Mouse (Mus musculus): ENCODE data around the gene Ttll5. TPM values are rescaled to one million over a fixed set of nuclear protein-coding genes. Genes with fewer than 3 reads are reported as not detected.

Ttll5 gene
- total RNA-seq, 2 experiments from 2014 or later, result 23.2 to 23.6 TPM

DNA sequence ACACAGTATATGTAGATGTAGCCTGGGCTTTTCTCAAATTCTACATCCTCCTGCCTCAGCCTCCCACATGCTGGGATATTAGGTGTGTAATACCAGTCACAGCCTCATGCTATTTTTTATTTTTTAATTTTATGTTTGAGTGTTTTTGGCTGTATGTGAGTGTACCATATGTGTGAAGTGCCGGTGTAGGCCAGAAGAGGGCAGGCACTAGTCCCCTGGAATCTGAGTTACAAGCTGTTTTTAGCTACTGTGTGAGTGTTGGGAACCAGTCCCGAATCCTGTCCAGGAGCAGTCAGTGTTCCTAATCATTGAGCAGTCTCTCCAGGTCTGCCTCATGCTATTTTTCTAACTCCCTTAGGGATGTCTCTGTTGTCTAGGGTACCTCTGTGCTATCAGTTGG, 13.3 kb downstream of the Ttll5 start:
- DNase-seq (ENCODE audit: low spot score in 2 of 2), result no peak

DNA sequence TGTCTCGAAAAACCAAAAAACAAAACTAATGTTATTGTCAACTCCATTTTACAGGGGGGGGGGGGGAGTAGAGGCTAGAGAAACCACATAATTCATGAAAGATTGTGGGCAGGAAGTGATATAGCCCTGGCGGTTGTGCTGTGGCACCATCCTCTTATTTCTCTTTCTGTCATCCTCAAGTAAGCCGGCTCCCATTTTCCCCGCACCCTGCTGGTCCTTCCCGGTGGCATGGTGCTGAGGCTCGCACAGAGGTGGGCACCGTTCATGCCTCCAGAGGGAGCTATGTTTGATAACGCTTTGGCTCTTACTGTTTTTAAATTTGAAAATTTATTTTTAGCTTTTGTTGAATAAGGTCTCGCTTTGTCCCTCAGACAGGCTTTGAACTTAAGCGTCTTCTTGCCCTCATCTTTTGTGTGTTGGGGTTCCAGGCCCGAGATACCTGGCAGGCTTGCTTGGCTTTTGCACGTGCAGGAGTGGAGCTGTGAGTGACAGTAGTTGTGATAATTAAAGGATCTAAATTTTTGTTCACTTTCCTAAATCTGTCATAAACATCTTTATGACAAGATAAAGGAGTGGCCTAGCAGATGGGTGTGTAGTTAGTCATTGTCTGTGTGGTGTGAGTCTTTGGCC, 15.0 kb downstream of the Ttll5 start:
- no peak for DNase-seq (ENCODE audit: low spot score in 2 of 2)

DNA sequence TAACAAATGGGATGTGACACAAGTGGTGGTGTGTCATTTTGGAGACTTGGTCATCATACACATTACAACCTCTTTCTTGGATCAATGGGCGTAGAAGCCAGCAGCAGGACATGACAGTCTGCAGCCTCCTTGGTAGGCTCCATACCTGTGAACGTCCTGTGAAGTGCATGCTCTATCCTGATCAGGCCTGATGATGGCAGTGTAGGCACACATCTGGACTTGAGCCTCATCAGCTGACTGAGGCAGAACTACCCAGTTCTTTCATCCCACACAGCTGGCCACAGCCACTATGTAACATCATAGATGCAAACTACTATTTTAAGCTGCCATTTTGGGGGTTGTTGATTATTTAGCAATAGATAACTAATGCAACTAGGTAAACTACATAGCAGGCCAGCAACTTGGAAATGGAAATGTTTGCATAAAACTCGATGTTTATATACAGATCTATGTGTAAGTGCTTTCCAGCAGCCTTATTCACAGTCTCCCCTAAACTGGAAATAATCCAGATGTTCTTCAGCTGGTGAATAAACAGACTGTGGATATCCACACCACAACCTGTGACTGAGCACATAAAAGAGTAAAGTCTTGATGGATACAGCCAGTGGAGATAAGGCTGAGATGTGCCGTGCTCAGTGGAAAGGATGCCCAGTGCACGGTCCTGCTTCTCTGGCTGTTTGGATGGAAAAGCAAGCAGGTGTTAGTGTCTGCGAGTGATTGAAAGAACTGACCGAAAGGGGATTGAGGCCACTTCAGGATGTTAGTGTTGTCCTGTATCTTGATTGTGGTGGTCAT, 23.9 kb downstream of the Ttll5 start:
- no peak for DNase-seq (ENCODE audit: low spot score in 2 of 2)

DNA sequence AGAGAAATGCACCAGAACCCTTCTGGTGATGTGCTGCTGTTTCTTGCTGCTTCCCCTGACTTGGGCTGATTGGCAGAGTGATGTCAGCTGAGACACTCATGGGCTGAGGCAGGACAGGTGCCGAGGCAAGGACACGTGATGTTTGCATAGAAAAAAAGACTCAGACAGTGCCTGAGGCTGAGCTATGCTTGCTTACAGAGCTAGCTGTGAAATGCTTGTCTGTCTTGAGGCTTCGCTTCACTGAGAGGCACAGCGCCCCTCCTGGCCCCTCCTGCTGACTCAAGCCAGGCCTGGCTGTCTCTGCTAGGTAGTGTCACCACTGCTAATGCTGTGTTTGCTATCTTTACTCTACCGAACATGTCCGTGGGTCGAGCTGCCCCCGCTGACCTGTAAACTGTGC, 26.2 kb downstream of the Ttll5 start:
- DNase-seq (ENCODE audit: low spot score in 2 of 2), result no peak

DNA sequence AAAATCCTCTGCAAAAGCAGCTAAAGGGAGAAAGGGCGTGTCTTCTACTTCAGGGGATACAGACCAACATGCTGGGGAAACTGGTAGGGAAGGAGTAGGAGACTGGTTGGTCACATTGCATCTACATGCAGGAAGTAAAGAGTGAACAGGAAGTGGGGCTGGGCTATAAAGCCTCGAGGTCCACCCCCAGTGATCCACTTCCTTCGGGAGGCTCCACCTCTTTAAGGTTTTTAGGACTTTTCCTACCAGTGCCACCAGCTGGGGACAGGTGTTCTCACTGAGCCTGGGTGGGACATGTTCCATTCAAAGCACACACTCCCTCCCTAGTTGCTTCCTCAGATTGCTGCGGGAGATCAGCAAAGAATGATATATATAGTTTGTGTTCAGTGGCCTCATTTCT, 29.4 kb downstream of the Ttll5 start:
- DNase-seq (ENCODE audit: low spot score in 2 of 2), result no peak

DNA sequence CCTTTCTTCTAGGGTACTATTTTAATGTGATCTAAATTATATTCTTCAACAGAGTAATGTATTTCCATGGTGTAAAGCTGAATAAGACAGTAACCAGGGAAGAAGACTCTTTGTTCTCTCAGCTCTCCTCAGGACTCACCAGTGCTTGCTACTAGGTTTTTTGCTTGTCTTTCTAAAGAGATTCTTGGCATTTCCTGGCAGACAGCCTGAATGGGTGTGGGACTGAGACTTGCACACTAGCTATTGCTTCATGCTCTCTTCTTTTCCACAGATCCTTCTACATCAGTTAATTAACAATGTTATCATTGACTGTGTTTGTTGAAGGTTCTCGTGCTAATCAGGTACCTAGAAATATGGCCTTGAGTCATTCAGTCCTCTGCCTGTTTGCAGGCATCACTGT, 29.8 kb downstream of the Ttll5 start:
- no peak for DNase-seq (ENCODE audit: low spot score in 2 of 2)

DNA sequence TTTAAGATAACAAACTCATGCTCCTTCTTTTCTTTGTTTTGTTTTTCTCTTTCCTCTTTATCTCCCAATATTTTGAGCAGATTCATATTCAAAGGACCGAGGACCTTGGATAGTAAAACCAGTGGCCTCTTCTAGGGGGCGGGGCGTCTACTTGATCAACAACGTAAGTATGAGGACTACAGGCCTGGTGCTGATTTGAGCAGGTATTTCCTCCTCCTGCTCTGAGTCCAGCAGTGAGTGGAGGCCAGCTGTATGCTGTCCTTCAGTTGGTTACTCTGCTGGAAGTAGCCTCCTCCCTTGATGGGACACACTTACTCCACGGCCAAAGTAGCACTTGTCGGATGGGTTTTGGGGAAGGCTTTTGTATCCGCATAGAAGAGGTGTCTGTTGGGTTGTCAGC, 32.8 kb downstream of the Ttll5 start:
- DNase-seq (ENCODE audit: low spot score in 2 of 2), result no peak

DNA sequence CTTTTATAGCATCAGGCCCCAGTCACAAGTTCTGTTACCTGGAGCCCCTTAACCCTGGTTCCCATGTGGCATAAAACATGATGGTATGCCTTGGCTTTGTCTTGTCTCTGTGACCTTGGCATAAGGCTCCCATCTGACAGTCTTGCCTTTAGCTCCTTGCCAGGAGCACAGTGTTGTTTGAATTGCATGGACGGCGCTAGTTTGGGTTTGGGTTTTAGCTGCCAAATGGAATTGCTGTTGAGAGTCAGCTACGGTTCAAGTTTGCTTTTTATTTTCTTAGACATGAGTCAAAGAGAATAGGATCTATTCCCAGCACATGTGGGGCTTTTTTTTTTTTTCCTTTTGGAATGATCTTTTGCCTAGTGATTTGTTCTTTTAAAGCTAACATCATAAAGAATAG, 34.7 kb downstream of the Ttll5 start:
- DNase-seq (ENCODE audit: low spot score in 2 of 2), result no peak

DNA sequence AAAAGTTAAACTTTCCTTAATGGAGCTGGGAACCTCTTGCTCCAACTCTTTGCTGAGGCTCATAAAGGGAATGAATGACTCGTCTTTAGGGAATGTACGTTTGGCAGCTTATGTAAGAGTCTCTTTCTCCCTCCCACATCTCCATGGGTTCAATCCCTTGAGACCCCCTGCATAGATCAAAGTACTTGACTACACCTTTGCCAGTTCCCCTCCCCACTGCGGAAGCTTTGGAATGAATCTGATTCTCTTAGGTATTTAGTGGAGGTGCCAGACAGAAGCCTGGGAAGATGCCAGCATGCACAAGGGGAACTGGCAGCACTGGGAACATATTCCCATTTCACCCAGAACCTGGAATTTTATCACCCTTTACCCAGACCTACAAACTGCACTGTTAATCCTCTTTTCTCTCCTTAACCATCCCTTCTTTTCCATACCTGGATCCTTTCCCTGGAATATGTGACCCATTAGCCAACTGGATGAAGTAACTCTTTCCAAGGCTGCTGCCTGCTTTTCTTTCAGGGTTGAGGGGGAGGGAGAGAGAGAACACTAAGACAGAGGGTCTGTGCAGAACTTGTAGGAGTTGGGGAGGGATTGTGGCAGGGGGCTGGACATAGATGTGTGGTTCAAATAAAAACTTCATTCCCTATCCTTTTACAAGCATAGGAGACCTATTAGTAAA, 35.2 kb downstream of the Ttll5 start:
- no peak for DNase-seq (ENCODE audit: low spot score in 2 of 2)

DNA sequence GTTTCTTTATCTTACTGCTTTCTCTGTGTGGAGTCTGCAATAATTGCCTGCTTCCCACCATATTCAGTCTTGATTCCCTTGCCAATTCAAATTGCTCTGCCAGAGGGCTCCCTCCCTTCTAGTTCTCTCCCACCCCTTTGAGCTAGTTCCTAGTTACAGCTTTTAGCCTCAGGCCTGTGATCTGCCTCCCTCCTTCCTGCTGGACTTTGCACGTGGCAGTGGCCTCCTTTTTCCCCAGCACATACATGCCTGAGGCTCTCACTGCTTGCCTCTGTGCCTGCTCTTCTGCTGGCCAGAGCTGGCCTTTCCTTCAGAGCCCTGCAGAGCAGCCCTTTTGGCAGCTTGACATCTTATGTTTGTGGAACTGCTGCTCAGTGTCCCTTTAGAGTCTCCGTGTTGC, 38.1 kb downstream of the Ttll5 start:
- no peak for DNase-seq (ENCODE audit: low spot score in 2 of 2)

DNA sequence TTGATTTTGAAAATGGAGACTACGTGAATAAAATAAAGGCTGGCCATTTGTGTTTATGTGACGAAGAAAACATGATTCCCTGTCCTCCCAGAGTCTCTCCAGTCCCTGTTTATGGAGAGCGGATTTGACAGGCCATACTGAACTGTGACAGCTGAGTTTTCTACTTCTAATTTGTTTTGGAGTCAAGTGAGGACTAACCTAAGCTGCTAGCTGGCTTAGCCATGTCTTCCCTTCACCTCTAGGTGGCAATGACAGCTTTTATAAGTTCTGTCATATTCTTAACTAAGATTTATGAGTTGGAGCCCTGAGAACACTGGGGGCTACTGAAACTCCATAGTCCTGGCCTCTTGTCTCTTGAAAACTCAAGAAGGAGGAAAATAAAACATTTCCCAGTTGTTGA, 41.1 kb downstream of the Ttll5 start:
- DNase-seq (ENCODE audit: low spot score in 2 of 2), result no peak

DNA sequence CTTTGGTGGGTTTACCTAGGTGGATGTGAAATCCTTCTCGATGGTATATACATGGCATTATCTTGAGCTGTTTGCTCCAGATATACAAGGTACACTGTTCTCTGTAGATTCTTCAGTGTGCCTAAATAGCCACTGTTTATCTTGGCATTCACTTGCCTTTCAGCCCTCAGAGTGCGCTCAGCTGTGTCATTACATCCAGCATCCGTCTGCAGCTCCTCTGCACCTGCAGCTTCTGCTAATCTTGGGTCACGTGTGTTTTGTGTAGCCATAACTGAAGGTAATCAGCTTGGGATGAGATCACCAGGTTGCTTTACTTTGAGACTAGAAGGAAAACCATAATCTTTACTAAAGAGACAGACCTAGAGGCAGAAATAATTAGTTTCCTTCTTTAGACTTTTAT, 42.2 kb downstream of the Ttll5 start:
- DNase-seq (ENCODE audit: low spot score in 2 of 2), result no peak

DNA sequence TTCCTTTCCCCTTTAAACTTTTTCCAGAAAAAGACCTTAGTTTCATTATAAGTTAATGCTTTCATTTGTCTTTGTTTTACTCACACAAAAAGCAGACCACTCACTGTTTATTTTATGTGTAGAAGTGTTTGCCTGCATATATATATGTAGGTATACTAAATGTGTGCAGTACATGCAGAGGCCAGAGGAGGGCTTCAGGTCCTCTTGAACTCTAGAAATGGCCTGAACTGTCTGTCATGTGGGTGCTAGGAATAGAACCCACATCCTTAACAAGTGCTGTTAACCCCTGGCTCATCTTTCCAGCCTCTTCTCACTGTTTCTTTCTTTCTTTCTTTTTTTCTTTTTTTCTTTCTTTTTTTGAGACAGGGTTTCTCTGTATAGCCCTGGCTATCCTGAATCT, 42.7 kb downstream of the Ttll5 start:
- no peak for DNase-seq (ENCODE audit: low spot score in 2 of 2)

DNA sequence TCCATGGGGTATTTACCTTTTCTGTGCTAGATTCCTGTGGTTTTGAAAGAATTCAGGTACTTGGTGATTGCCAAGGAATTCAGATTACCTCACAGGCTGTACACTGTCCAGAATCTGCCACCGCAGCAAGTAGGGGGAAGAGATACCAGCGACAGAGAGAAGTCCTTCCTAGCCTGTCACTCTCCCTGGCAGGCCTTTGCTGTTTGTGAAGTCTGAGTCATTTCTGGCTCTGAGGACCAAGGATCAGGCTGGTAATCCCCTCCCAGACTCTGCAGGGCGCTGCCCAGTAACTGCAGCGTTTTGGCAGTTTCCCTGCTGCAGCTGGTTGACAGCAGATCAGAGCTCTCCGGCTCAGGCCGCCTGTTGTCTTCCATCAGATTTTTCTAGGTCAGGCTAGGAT, 45.0 kb downstream of the Ttll5 start:
- no peak for DNase-seq (ENCODE audit: low spot score in 2 of 2)

DNA sequence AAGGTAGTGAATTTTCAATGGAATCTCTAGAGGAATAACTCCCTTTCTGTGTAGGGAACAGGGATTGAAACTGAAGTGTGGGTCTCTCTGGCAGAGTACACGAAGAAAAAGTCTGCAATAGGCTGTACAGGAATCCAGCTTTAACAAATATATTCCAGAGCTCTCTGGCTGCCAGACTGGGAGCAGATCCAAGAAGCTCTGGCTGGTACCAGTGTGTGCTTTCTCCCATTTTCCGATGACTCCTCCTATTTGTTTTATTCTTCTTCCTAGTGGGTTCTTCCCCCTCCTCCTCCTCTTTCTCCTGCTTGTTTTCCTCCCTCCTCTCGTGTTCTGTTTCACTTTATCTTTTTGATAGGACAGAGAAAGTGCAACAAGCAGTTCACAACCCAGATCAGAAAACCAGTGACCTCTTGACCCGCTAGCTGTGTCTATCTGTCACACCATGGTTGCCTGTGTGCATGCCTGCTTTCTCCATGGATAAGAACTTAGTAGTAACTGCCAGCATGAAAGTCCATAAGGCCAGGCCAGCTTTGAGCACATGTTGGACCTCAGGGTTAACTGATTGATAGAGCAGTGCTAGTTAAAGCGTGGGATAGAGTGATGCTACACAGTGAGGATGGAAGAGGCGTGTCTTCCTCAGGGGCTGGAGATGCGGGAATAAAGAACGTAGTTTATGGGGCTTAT, 55.3 kb downstream of the Ttll5 start:
- DNase-seq (ENCODE audit: low spot score in 2 of 2), result no peak

DNA sequence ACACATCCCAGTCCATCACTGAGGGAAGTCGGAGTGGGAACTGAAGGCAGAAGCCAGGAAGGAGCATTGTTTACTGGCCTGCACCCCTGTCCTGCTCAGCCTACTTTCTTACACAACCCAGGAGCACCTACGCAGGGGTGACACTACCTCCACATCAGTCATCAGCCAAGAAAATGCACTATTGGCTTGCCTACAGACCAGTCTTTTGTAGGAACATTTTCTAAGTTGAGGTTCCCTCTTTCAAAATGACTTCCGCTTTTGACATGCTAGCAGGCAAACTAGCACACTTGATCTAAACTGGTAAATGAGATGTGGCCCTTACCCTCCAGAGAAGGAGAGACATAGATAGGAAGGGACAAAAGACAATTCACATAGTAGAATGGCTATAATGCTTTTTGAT, 60.6 kb downstream of the Ttll5 start:
- no peak for DNase-seq (ENCODE audit: low spot score in 2 of 2)

DNA sequence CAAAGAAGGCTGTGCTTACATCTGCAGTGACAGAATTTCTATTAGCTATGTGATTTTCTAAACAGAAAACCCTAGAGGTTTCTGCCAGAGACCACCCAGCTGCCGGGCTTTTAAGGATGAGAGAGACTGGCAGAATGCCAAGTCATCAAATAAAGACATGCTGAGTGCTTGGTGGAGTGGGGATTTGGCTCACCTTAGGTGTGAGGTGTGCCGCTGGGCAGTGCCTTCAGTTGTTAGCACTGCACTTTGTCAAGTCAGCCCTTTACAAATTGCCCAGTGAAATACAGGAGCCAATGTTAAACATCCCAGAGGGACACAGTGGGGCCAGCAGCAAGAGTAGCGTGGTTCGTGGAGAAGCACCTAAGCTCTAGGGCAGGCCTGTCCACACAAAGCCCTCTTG, 65.6 kb downstream of the Ttll5 start:
- DNase-seq (ENCODE audit: low spot score in 2 of 2), result no peak

DNA sequence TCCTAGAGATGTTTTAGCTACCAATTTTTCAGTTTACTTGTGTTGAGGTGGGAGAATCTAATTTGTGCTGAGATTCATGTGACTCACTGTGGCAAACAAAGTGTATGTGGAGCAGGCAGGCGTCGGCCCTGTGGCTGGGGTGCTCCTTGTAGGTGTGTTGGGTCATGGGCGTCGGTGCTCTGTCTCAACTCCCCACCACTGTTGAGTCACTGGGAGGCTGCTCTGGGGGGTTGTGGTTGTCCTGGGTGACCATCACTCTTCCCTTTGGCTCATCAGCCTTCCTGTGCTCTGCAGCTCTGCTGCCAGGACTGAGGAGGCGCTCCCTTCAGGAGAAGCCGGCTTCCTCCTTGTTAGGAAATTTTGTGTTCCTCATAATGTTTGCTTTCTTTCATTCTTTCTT, 79.5 kb downstream of the Ttll5 start:
- DNase-seq (ENCODE audit: low spot score in 2 of 2), result no peak

DNA sequence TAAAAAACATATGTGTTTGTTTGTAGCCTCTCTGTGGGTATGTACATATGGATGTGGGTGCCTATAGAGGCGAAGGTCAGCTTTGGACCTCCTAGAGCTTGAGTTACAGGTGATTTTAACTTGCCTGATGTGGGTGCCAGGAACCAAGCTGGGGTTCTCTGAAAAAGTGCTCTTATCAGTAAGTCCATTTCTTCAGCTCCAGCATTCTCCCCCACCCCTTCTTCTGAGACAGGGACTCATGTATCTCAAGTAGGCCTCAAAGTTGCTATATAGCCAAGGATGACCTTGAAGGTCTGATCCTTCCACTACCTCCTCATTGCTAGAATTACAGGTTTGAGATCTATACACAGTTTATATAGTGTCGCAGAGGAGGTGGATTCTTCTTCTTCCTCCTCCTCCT, 81.2 kb downstream of the Ttll5 start:
- DNase-seq (ENCODE audit: low spot score in 2 of 2), result no peak

DNA sequence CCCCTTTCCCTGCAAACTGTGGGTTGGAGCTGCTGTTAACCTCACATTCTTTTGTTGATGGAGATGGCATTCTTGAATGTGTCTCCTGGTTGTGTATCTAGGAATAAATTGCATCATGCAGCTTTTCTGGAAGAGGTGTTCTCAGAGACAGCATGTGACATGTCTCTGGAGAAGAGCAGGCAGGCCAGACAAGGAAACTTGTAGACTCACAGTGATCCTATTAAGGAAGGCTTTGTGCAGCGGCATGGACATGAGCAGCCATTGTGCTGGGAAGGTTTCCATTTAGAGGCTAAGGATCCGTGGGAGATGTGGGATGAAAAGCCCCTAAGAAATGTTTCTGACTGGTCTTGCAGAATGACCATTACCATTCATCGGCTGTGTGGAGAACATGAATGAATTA, 83.4 kb downstream of the Ttll5 start:
- DNase-seq (ENCODE audit: low spot score in 2 of 2), result no peak

DNA sequence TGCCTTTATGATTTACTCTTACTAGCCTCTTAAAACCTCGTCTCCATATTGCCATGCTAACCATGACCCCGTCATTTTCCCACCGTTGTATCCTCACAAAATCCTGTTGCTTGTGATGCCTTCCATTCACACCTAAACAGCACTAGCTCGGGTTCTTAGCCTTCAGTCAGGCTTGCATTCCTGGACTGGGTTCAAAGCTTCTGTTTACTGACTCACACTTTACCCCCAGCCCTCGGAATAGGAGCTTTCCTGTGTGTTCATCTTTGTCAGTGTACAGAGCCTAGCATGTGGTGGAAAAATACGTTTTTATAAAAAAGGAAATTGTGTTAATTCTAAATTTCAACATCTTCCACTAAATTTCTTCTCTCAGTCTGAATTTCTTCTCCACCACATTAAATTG, 86.4 kb downstream of the Ttll5 start:
- DNase-seq (ENCODE audit: low spot score in 2 of 2), result no peak

Measured in adrenal gland, postnatal 4 days (tissue).